Mouse (Mus musculus) cortical plate, adult 2 months (tissue): Measurements from ENCODE around the gene Ano6. TPM values are rescaled to one million over a fixed set of nuclear protein-coding genes. Genes with fewer than 3 reads are reported as not detected.
"Not testable (repeated sequence)": the region's sequence is repeated elsewhere in the genome, so short reads cannot be mapped to it uniquely, and the experiment has no call there.

Source experiments
- H3K27ac ChIP-seq: fragments of 200-500 bp; 2 replicates; pipeline ENCODE4 v1.5.1; 2012; ENCODE audit warnings: low read length, control low read depth, inconsistent platforms; ENCODE audit not compliant: insufficient read depth
- H3K4me1 ChIP-seq: fragments of 200-500 bp; 2 replicates; pipeline ENCODE4 v1.6.1; 2011; ENCODE audit warnings: low read length; ENCODE audit not compliant: control insufficient read depth, insufficient read depth
- H3K4me3 ChIP-seq: fragments of 200-500 bp; 2 replicates; pipeline ENCODE4 v1.5.1; 2011; ENCODE audit warnings: mild to moderate bottlenecking, low read length, control low read depth; ENCODE audit not compliant: insufficient read depth
- CTCF ChIP-seq: fragments of 200-500 bp; IDR thresholded peaks from 2 replicates; pipeline ENCODE4 v1.5.1; 2011; ENCODE audit warnings: mild to moderate bottlenecking, control low read depth, low read length; ENCODE audit not compliant: insufficient read depth; ENCODE audit errors: extremely low read depth
- POLR2A ChIP-seq: fragments of 200-500 bp; IDR thresholded peaks from 2 replicates; pipeline ENCODE4 v1.6.1; 2011; ENCODE audit warnings: mild to moderate bottlenecking, low read length, control low read depth; ENCODE audit not compliant: insufficient read depth; ENCODE audit errors: extremely low read depth
- polyA plus RNA-seq: library from polyadenylated mRNA; depleted of rRNA; stranded (reverse); fragments of >200 nt; gene quantifications from 2 replicates; pipeline ENCODE4 v1.2.3, GENCODE M21; 2012

Ano6 gene
- polyA plus RNA-seq, 1 experiment, result 16.7 TPM

GRCm38 (mm10) chr15:95819249-95820035 lies 28.8 kb downstream of the Ano6 start:
- H3K4me1 ChIP-seq, result peaks cover 2% of the 10 kb centered on the region; the same call in 1 of the 2 replicates
- no peak overlapping the region for H3K4me3 ChIP-seq
- H3K27ac ChIP-seq, result no peak overlapping the region
- no peak for TF ChIP-seq CTCF
- no peak for TF ChIP-seq POLR2A

GRCm38 (mm10) chr15:95820142-95820541 lies 29.5 kb downstream of the Ano6 start:
- TF ChIP-seq CTCF, result no peak
- TF ChIP-seq POLR2A, result no peak
- Histone ChIP-seq H3K27ac (no peak overlapping the region), H3K4me1 (peaks cover 2% of the 10 kb centered on the region; the same call in 1 of the 2 replicates), H3K4me3 (no peak overlapping the region)

GRCm38 (mm10) chr15:95820678-95821077 lies 30.0 kb downstream of the Ano6 start:
- Histone ChIP-seq H3K4me1 (peaks cover 2% of the 10 kb centered on the region; the same call in 1 of the 2 replicates), H3K4me3 (no peak overlapping the region), H3K27ac (no peak overlapping the region)
- no peak for TF ChIP-seq CTCF
- no peak for TF ChIP-seq POLR2A

GRCm38 (mm10) chr15:95822099-95822498 lies 31.5 kb downstream of the Ano6 start:
- H3K27ac ChIP-seq, result no peak overlapping the region
- H3K4me1 ChIP-seq, result peaks cover 3% of the 10 kb centered on the region
- no peak for TF ChIP-seq POLR2A
- TF ChIP-seq CTCF, result no peak
- no peak overlapping the region for H3K4me3 ChIP-seq

- TF ChIP-seq POLR2A, result no peak
- TF ChIP-seq CTCF, result no peak
- peaks cover 4% of the 10 kb centered on the region for H3K4me1 ChIP-seq
- H3K27ac ChIP-seq, result no peak overlapping the region
- H3K4me3 ChIP-seq, result no peak overlapping the region
Observed at GRCm38 (mm10) chr15:95823383-95824306, 33.0 kb downstream of the Ano6 start.

GRCm38 (mm10) chr15:95826516-95826915 lies 35.9 kb downstream of the Ano6 start:
- H3K4me1 ChIP-seq, result peaks cover 6% of the 10 kb centered on the region
- TF ChIP-seq CTCF (no peak), POLR2A (no peak)
- H3K27ac ChIP-seq, result no peak overlapping the region
- no peak overlapping the region for H3K4me3 ChIP-seq

GRCm38 (mm10) chr15:95827465-95827971 lies 36.9 kb downstream of the Ano6 start:
- peaks cover 6% of the 10 kb centered on the region for H3K4me1 ChIP-seq

GRCm38 (mm10) chr15:95828018-95828646 lies 37.5 kb downstream of the Ano6 start:
- not testable (repeated sequence) for H3K27ac ChIP-seq, H3K4me3 ChIP-seq, H3K4me1 ChIP-seq

More at GRCm38 (mm10) chr15:95827465-95827971, 36.9 kb downstream of the Ano6 start:
- no peak overlapping the region for H3K4me3 ChIP-seq
- no peak overlapping the region for H3K27ac ChIP-seq
- TF ChIP-seq POLR2A, result no peak
- TF ChIP-seq CTCF, result no peak

GRCm38 (mm10) chr15:95828647-95829254 lies 38.1 kb downstream of the Ano6 start:
- TF ChIP-seq POLR2A (no peak), CTCF (no peak)
- Histone ChIP-seq H3K4me1 (peaks cover 6% of the 10 kb centered on the region; the same call in 1 of the 2 replicates), H3K4me3 (no peak overlapping the region), H3K27ac (no peak overlapping the region)
